Mouse (Mus musculus) hindbrain, embryonic 10.5 days (tissue): ENCODE results near the gene Cdk14. TPM values are rescaled to one million over a fixed set of nuclear protein-coding genes. Genes with fewer than 3 reads are reported as not detected.
A peak's percentile ranks its signal among the peaks of the same experiment; 100 is the strongest.

Experiments
- DNase-seq: peaks from one replicate; pipeline ENCODE4 v3.0.0-alpha.2; 2017; ENCODE audit warnings: low spot score
- H3K27ac ChIP-seq: fragments of 300-500 bp; sonication (generic); 2 replicates; pipeline ENCODE4 v1.5.1; 2016; ENCODE audit warnings: mild to moderate bottlenecking, moderate library complexity
- H3K27me3 ChIP-seq: fragments of 300-500 bp; sonication (generic); 2 replicates; pipeline ENCODE4 v1.6.1; 2016; ENCODE audit warnings: mild to moderate bottlenecking; ENCODE audit not compliant: poor library complexity, insufficient read depth, severe bottlenecking
- H3K36me3 ChIP-seq: fragments of 300-500 bp; sonication (generic); 2 replicates; pipeline ENCODE4 v1.6.1; 2016; ENCODE audit warnings: mild to moderate bottlenecking, moderate library complexity
- H3K4me1 ChIP-seq: fragments of 300-500 bp; sonication (generic); replicated peaks from 2 replicates; pipeline ENCODE4 v1.6.1; 2016; ENCODE audit warnings: mild to moderate bottlenecking
- H3K4me3 ChIP-seq: fragments of 300-500 bp; sonication (generic); 2 replicates; pipeline ENCODE4 v1.5.1; 2016; ENCODE audit warnings: mild to moderate bottlenecking, moderate library complexity
- H3K9me3 ChIP-seq: fragments of 300-500 bp; sonication (generic); 2 replicates; pipeline ENCODE4 v1.6.1; 2016; ENCODE audit warnings: mild to moderate bottlenecking, moderate library complexity
- WGBS: fragments of 180-500 bp; shearing (Covaris S2); methylation state at CpG from one replicate; pipeline ENCODE4 v1.1.7; 2016; 5-methylcytosine and 5-hydroxymethylcytosine counted together
- polyA plus RNA-seq: library from polyadenylated mRNA; unstranded; fragments of >200 nt; fragmentation: Nextera tagmentation; extraction: Ambion mirVana; gene quantifications from 2 replicates; pipeline ENCODE4 v1.2.1, GENCODE M21; 2016

The Cdk14 gene
- polyA plus RNA-seq, 1 experiment from 2014 or later, result 19.0 TPM

- H3K27ac ChIP-seq, result no peak overlapping the region
- DNase-seq, result no peak
- H3K27me3 ChIP-seq, result 0 out of 2 replicates have a peak, but pooled peaks cover 7% of the 10 kb centered on the region
- H3K9me3 ChIP-seq, result no peaks in the 10 kb centered on the region
- no peaks in the 10 kb centered on the region for H3K36me3 ChIP-seq
- 92% methylated on average over 15 of the region's 15 CpGs for WGBS
- no peak overlapping the region for H3K4me3 ChIP-seq
- no peaks in the 10 kb centered on the region for H3K4me1 ChIP-seq
These were observed 412.5 kb downstream of the Cdk14 start for GRCm38 (mm10) chr5:5007489-5008152.

- Histone ChIP-seq H3K4me1 (no peaks in the 10 kb centered on the region), H3K4me3 (no peak overlapping the region), H3K27ac (no peak overlapping the region), H3K36me3 (no peaks in the 10 kb centered on the region), H3K9me3 (no peaks in the 10 kb centered on the region), H3K27me3 (no peaks in the 10 kb centered on the region)
- WGBS, result 92% methylated on average over 1 of the region's 1 CpGs
- no peak for DNase-seq
These were observed 414.5 kb downstream of the Cdk14 start for GRCm38 (mm10) chr5:5005633-5006032.

- no peak overlapping the region for H3K27ac ChIP-seq
- no peaks in the 10 kb centered on the region for H3K4me1 ChIP-seq
- H3K9me3 ChIP-seq, result no peaks in the 10 kb centered on the region
- 95% methylated on average over 2 of the region's 2 CpGs for WGBS
- no peaks in the 10 kb centered on the region for H3K36me3 ChIP-seq
- no peak overlapping the region for H3K4me3 ChIP-seq
- H3K27me3 ChIP-seq, result no peaks in the 10 kb centered on the region
- DNase-seq, result no peak
These were observed 415.4 kb downstream of the Cdk14 start for GRCm38 (mm10) chr5:5004740-5005139.

- Histone ChIP-seq H3K4me1 (peaks cover 12% of the 10 kb centered on the region; the same call in 1 of the 2 replicates), H3K9me3 (no peaks in the 10 kb centered on the region), H3K27me3 (no peaks in the 10 kb centered on the region), H3K4me3 (no peak overlapping the region), H3K27ac (no peak overlapping the region), H3K36me3 (no peaks in the 10 kb centered on the region)
- 87% methylated on average over 4 of the region's 4 CpGs for WGBS
- no peak for DNase-seq
These were observed 426.9 kb downstream of the Cdk14 start for GRCm38 (mm10) chr5:4993192-4993601.

- Histone ChIP-seq H3K27ac (no peak overlapping the region), H3K9me3 (no peaks in the 10 kb centered on the region), H3K4me3 (no peak overlapping the region), H3K36me3 (no peaks in the 10 kb centered on the region), H3K27me3 (no peaks in the 10 kb centered on the region), H3K4me1 (peaks cover 12% of the 10 kb centered on the region; the same call in 1 of the 2 replicates)
- 78% methylated on average over 2 of the region's 2 CpGs for WGBS
- no peak for DNase-seq
These were observed 429.1 kb downstream of the Cdk14 start for GRCm38 (mm10) chr5:4991023-4991422.

- DNase-seq, result no peak
- no peak overlapping the region for H3K4me3 ChIP-seq
- peaks cover 12% of the 10 kb centered on the region; the same call in 1 of the 2 replicates for H3K4me1 ChIP-seq
- WGBS, result 54% methylated on average over 5 of the region's 5 CpGs
- H3K27ac ChIP-seq, result no peak overlapping the region
- H3K36me3 ChIP-seq, result no peaks in the 10 kb centered on the region
- no peaks in the 10 kb centered on the region for H3K27me3 ChIP-seq
- no peaks in the 10 kb centered on the region for H3K9me3 ChIP-seq
These were observed 429.9 kb downstream of the Cdk14 start for GRCm38 (mm10) chr5:4990237-4990636.

- no peaks in the 10 kb centered on the region for H3K36me3 ChIP-seq
- H3K4me1 ChIP-seq, result peaks cover 12% of the 10 kb centered on the region; the same call in 1 of the 2 replicates
- no peak overlapping the region for H3K27ac ChIP-seq
- no peaks in the 10 kb centered on the region for H3K9me3 ChIP-seq
- 80% methylated on average over 2 of the region's 2 CpGs for WGBS
- no peak for DNase-seq
- H3K4me3 ChIP-seq, result no peak overlapping the region
- H3K27me3 ChIP-seq, result no peaks in the 10 kb centered on the region
These were observed 433.9 kb downstream of the Cdk14 start for GRCm38 (mm10) chr5:4986181-4986580.

GRCm38 (mm10) chr5:4979551-4979950, 440.6 kb downstream of the Cdk14 start:
- DNase-seq, result no peak
- H3K4me1 ChIP-seq, result no peaks in the 10 kb centered on the region
- 92% methylated on average over 4 of the region's 4 CpGs for WGBS
- no peaks in the 10 kb centered on the region for H3K9me3 ChIP-seq
- no peaks in the 10 kb centered on the region for H3K27me3 ChIP-seq
- H3K36me3 ChIP-seq, result no peaks in the 10 kb centered on the region
- H3K4me3 ChIP-seq, result no peak overlapping the region
- H3K27ac ChIP-seq, result no peak overlapping the region

- DNase-seq, result no peak
- Histone ChIP-seq H3K27ac (no peak overlapping the region), H3K36me3 (no peaks in the 10 kb centered on the region), H3K4me1 (peaks cover 8% of the 10 kb centered on the region; the same call in 1 of the 2 replicates), H3K9me3 (no peaks in the 10 kb centered on the region), H3K27me3 (no peaks in the 10 kb centered on the region), H3K4me3 (no peak overlapping the region)
- 75% methylated on average over 1 of the region's 1 CpGs for WGBS
These were observed 446.7 kb downstream of the Cdk14 start for GRCm38 (mm10) chr5:4973408-4973807.

GRCm38 (mm10) chr5:4962063-4962610, 458.0 kb downstream of the Cdk14 start:
- Histone ChIP-seq H3K4me3 (no peak overlapping the region), H3K36me3 (no peaks in the 10 kb centered on the region), H3K27ac (peak overlapping the region; percentile 45), H3K4me1 (peaks cover 24% of the 10 kb centered on the region), H3K27me3 (no peaks in the 10 kb centered on the region), H3K9me3 (no peaks in the 10 kb centered on the region)
- DNase-seq, result peak; percentile 61
- 55% methylated on average over 15 of the region's 15 CpGs for WGBS

GRCm38 (mm10) chr5:4961636-4962035, 458.5 kb downstream of the Cdk14 start:
- WGBS, result 96% methylated on average over 1 of the region's 1 CpGs
- no peak for DNase-seq
- H3K27me3 ChIP-seq, result no peaks in the 10 kb centered on the region
- H3K36me3 ChIP-seq, result no peaks in the 10 kb centered on the region
- no peak overlapping the region for H3K4me3 ChIP-seq
- peaks cover 24% of the 10 kb centered on the region for H3K4me1 ChIP-seq
- no peak overlapping the region for H3K27ac ChIP-seq
- no peaks in the 10 kb centered on the region for H3K9me3 ChIP-seq

GRCm38 (mm10) chr5:4959446-4959845, 460.7 kb downstream of the Cdk14 start:
- Histone ChIP-seq H3K27ac (no peak overlapping the region), H3K9me3 (no peaks in the 10 kb centered on the region), H3K27me3 (no peaks in the 10 kb centered on the region), H3K4me1 (peaks cover 24% of the 10 kb centered on the region), H3K4me3 (no peak overlapping the region), H3K36me3 (no peaks in the 10 kb centered on the region)
- DNase-seq, result no peak
- 50% methylated on average over 5 of the region's 5 CpGs for WGBS

GRCm38 (mm10) chr5:4955993-4956392, 464.1 kb downstream of the Cdk14 start:
- Histone ChIP-seq H3K27ac (no peak overlapping the region), H3K27me3 (no peaks in the 10 kb centered on the region), H3K9me3 (no peaks in the 10 kb centered on the region), H3K36me3 (no peaks in the 10 kb centered on the region), H3K4me3 (no peak overlapping the region), H3K4me1 (peaks cover 8% of the 10 kb centered on the region)
- 82% methylated on average over 7 of the region's 7 CpGs for WGBS
- DNase-seq, result no peak
